Mouse (Mus musculus): ENCODE measurements around the gene Tmprss2.

The Tmprss2 gene

DNA sequence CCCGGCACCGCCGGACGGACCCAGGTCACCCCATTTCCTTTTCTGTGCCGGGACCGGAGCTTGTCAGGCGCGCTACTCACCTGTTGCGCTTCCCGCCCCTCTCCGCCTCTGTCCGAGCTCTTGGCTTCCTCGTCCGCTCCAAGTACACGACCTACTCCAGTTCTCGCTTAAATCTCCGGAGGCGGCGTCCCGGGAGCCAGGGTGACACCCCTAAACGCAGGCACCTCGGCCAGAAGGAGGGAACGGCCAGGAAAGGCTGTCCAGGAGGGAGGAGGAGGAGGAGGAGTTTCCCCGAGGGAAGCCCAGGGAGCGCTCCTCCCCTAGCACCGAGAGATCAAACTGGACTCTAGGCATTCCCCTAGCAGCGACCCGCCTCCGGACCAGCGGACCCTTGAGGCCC, at the start of gene Tmprss2:
Gene Tmprss2 (minus strand): TSS at position 257 of the 400 bp plus-strand sequence.
- DNase-seq (ENCODE audit: low read depth): no peak

DNA sequence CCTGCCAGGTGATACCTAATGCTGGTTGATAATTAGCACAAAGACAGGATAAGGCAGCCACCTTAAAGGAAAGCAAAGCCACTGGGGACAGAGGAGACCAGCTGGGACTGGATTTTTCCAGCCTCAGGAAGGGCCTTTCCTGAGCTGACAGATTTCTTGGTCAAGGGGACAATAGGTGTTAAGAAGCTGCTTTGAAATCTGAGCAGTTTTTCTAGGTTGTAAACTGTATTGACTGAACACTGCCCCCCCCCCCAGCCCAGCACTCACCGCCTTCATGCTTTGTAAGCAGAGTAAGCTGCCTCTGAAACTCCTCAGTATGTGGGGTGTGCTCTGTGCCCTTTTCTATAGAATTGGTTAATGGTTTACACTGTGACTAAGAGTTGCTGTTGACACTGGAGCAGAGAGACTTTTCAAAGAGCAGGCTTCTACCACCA, 48.2 kb upstream of the Tmprss2 start:
- no peak for DNase-seq (ENCODE audit: low read depth)

DNA sequence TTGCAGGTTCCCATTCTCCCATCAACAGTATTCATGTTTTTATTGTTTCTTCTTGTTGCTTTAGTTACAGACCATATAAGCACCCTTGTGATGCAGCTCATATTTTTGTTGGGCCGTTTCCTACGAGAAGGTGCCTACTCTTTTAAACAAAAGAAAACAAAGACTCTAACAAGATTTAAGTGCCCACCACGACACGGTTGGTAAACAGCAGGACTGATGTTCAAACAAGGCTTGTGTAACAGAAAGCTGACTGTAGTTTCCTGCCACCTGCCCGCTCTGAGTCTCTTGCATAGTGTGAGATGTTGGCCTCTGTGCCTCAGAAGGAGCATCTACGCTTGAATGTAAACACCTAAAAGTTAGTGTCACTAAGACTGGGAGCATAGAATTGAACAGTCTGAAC, 47.5 kb upstream of the Tmprss2 start:
- DNase-seq (ENCODE audit: low read depth): no peak

DNA sequence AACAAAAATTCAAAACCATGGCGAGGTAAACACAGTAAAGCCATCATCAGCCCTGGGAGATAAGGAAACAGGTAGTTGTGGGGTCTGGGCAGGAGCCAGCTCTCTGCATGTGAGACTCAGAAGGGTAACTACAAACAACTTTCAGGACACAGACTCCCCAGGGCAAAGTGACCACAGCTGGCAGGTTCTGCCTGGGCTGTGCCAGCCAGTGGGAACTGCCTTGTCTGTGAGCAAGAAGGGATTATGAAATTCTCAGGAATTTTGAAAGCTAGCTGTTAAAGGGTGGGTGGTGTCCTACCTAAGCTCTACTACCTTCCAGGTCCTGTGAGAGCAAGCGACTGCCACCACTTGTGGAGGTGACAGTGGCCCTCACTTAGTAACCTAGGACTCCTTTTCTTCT, 44.8 kb upstream of the Tmprss2 start:
- DNase-seq (ENCODE audit: low read depth): no peak

DNA sequence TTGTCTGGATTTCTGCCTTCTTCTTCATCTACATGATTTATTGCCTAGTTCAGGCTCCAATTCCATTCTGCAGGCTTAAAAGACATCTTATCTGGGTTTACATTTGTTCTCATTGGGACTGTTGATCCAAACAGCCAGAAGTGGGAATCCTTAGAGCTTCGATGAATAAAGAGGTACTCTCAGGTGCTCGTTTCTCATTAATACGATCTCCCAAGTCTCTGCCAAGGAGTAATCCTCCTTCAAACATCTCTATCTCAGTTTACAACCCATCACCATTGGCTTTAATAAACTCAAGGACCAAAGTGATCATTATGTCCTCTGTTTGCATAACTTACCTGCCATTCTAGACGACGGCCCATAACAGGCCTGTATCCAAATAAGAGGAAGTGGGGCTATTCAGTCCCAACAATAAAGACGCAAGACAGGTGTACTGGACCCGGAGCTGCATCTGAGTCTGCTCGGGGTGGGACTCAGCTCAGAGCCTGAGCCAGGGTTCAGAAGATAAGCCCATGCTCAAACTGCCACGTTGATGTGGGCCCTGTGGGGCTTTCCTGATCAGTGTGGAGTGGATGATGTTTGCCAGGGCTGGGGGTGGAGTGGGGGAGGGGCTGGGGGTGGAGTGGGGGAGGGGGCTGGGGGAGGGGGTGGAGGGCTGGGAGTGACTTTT, 38.7 kb upstream of the Tmprss2 start:
- no peak for DNase-seq (ENCODE audit: low read depth)

DNA sequence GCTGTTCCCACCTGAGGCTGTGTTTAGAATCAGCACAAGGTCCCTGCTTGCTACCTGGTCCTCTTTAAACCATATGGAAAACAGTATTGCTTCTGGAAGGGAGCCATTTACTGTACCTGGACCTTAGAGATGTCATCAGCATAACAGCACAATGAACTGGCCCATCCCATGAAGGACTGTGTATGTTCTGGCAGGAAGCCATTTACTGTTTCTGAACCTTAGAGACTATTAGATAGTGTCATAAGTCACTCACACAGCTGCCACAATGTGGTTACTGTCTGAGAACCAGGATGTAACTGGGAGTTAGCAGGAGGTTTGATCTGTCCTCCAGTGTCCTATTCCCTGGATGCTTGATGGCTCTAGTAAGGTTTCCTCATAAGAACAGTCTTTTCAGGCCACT, 33.7 kb upstream of the Tmprss2 start:
- no peak for DNase-seq (ENCODE audit: low read depth)

DNA sequence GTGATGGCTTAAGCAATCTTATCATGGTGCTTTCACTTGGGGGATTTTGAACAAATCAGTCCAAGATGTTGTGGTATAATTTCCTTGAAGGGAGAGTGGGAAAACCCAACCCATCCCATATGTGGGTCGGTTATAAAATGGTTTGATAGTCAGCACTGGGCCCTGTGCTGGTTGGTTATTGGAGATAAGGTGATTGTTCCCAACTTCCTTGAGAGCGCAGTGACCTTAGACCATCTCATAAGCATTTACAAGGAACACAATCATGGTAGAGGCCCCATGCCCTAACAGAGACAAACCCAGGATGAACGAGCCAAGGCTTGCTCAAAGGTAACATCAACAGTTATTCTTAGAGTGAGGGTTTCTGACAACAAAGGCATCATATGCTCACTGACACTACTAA, 28.6 kb upstream of the Tmprss2 start:
- no peak for DNase-seq (ENCODE audit: low read depth)

DNA sequence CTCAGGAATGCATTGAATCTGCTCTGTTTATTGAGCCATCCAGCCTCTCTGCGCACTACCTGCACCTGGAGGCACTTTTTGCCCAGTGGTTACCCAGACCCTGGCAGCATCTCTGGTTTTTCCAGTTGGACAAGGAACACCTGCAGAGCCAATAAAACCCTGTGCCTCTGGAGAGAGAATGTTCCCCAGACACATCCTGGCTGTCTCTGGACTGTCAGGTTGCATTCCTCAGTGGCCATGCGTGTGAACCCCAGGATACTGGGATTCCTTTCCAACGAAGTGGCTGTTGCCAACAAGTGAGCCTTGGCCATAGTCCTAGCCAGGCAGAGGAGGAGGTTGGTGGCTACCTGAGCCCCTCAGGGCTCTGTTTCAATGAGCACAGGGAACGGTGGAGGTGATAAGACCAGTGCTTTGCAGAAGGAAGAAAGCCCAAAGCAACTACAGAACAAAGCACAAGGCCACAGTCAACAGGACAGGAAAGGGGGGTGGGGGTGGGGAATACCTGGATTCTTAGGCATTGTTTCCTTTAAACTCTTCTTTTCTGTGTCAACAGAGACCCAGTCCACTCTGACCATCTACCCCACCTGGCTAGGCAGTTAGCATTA, 22.0 kb upstream of the Tmprss2 start:
- no peak for DNase-seq (ENCODE audit: low read depth)

DNA sequence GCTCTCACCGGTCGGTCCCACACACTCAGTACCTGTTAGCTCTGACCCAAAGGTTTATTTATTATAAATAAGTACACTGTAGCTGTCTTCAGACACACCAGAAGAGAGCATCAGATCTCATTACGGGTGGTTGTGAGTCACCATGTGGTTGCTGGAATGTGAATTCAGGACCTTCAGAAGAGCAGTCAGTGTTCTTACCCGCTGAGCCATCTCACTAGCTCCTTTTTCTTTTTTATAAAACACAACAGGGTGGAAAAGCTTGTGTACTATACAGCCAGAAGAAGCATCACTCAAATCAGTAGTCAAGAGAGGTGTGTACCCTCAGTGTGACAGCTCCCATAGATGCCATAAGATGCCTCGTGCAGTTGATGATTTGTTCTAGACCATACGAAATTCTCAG, 12.2 kb upstream of the Tmprss2 start:
- no peak for DNase-seq (ENCODE audit: low read depth)

DNA sequence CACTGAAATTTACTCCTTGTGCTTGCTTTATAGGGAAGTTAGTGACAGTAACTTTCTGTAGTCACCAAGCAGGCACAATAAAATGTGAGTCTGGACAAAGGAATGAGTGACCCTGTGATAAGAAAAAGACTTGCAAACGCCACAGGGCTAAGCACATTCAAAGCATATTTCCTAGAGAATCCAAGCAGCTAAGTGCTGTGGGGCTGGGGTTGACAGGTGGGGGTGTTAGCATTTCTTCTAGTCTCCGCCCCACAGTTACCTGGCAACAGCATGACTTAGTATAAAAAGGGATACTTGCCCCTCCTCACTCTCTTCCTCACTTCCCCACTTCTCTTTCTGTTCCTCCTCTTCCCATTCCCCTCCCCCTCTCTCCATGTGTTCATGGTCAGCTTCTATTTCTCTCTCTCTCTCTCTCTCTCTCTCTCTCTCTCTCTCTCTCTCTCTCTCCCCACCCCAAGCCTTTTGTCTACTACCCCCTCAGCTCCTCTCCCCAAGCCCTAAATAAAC, 11.4 kb upstream of the Tmprss2 start:
- DNase-seq (ENCODE audit: low read depth): no peak

DNA sequence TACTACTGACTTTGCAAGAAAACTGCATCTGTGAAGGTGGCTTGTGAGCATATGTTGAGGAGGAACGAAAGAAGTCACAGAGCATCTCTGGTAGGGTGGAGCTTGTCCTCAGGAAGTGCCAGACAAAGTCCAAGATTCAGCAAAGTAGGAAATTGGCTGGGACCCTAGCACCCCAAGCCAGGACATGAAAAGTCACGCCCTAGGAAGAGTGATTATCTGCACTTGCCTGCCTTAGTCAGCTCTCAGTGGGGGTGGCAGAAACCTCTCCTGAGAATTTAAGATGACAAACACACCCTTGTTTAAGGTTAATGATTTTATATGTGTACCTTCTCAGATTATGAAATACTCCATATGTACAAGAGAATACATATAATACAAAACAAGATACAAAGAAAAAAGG, 7.3 kb upstream of the Tmprss2 start:
- no peak for DNase-seq (ENCODE audit: low read depth)

DNA sequence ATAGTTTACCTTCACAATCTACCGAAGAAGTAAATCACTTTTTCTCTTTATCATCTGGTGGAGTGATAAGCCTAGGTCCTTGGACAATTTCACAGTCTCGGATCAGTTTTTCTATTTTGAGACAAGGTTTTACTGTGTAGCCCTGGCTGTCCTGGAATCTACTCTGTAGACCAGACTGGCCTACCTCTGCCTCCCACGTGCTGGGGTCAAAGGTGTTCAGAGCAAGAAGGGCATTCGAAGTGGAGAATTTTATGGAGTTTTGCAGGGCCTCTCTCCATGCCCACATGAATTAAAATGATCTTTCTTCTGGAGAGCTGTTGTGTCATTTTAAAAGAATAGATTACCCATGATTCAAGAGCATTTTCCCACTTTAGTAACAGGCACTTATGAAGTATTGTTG, 1.0 kb upstream of the Tmprss2 start:
- DNase-seq (ENCODE audit: low read depth): no peak

DNA sequence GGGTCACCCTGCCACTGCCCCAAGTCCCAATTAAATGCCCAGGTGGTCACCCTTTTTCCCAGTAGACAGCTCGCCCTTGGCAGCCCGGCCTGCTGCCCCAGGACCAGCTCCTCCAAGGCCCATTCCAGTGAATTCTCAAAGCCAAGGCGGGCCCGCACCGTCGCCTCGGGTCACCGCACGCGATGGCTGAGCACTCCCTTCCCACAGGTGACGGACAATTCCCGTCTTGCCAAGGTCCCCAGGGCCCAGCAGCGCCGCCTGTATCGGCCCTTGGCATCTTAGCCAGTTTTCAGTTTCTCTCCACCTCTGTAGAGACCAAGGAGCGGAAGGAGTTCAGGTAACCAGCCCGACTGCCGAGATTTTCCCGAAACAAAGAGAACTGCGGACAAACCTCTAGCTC, 749 bp downstream of the Tmprss2 start:
- DNase-seq (ENCODE audit: low read depth): no peak

DNA sequence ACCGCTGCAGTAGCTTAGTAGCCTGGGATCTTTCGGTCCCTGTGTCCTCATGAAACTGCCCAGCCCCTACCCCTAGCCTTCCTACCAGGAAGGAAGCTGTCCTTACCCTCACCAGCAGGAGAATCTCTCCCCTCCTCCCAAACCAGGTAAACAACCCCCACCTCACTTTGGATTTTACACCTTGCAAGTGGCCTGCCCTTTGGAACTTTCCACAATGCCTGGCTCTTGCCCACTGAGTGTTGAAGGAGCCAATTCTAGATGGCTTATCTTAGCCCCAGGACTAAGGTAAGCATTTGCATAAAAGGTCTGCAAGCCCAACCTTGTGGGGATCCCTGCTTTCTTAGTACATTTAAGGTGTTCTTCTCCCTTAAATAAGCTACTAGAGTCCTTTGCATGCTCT, 1.3 kb downstream of the Tmprss2 start:
- no peak for DNase-seq (ENCODE audit: low read depth)

DNA sequence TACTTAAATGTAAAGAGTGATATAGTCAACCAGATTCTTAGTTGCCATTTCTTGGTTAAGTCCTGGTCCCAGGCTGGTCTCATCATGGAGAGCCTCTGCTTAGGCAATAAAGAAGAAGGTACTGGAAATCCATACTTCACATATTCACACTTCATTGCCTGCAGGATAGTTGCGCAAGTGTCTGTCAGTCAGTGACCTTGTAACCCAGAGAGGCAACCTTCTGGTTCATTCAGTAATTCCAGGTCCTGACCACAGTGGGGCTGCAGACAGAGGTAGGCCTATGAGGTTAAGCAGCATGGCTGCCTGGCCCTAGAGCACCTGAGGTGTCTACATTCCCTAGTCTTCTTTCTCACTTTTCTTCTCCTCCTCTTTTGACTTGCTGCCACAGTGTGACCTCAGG, 3.0 kb downstream of the Tmprss2 start:
- no peak for DNase-seq (ENCODE audit: low read depth)

DNA sequence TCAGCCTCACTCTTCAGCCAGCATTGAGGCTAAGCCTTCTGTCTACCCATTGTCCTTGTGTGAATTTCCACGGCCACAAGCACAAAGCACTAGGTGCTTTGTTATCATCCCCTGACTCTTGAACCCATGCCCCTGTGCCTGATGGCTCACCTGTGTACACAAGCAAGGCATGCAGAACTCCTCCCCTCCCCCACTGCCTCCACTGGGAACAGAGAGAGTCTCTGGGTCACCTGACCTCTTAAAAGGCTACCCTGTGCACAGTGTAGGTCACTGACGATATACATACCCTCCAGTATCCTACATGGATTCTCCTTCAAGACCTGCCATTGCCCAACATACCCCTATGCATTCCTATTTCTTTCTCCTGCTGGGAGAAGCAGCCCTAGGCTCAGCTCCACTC, 4.2 kb downstream of the Tmprss2 start:
- DNase-seq (ENCODE audit: low read depth): no peak

DNA sequence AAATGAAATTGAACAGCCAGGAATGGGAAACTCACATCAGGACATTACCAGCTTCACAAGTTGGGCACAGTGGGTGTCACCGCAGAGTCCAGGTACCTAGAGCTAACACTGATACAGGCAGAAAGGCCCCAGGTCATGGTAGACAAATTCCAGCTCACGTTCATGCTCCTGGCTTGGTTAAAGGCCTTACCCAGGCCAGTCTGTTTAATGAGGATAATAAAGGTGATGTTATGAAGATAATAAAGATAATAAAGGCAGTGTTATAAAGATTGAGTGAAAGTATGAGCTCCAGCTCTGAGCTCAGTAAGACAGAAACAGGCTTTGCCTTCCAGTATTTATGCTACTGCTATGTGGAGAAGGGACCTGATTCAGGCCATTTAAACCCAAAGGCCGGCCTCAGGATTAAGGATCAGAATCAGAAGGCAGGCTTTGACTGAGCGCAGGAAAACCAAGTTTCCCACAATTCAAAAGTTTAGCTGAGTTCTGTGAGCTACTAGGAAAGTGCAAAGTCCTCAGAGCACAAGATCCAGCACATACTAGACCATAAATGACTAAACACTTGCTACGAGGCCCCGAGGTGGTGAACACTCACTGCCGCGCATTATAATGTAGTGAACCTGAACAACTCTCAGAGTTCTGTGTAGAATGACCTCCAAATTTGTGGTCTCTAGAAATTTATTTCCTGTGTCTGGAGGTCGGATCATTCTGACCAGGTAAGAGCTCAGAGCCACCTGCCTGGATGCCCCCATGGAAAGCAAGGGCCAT, 4.9 kb downstream of the Tmprss2 start:
- DNase-seq (ENCODE audit: low read depth): no peak

DNA sequence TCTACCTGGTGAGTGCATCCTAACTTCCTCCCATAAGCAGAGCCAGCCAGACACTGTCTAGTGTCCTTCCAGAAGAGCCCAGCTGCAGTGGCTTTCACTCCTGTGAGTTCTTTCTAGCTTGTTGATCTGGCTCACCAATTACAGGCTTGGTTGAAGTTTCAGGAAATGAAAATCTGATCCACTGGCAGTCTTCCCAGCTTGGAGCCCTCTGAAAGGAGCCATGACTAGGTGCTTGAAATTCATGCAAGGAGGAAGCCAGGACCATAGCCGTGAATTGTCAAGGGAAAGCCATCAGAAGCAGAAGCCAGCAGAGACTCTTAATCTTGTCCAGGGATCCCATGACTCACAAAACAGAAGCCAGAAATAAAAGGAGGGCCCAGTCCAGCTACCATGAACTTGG, 8.7 kb downstream of the Tmprss2 start:
- DNase-seq (ENCODE audit: low read depth): no peak

DNA sequence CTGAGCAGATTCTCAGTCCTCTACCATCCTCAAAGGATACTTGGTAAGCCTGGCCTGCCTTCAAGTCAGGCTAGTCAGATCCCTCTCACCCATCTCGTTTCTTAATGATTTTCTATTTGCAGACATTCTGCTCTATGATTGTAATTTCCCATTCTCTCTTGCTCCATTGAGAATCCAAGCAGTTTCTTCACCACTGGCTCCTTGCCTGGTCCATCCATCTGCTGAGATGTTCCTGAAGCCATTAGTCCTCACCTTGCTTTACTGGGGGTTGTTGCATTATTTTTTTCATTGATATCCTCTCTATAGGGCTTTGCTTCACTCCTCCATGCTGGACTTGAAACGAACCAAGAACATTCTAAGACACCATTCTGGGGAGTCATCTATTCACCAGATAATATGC, 10.4 kb downstream of the Tmprss2 start:
- no peak for DNase-seq (ENCODE audit: low read depth)

DNA sequence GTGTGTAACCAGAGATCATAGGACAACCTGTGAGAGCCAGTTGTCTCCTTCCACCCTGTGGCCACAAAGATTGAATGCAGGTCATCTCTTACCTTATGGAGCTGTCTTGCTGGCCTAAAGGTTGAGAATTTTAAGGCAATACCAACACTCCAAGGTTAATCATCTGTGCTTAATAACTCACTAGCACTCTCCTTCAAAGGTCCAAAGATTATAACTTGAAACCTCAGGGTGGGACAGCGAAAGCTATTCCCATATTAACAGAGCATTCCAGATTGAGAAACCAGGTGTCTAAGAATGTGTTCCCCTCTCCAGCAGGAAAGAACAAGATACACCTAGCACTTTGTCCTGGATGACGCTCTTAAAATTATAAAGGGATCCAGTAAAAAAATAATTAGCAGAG, 12.9 kb downstream of the Tmprss2 start:
- no peak for DNase-seq (ENCODE audit: low read depth)

DNA sequence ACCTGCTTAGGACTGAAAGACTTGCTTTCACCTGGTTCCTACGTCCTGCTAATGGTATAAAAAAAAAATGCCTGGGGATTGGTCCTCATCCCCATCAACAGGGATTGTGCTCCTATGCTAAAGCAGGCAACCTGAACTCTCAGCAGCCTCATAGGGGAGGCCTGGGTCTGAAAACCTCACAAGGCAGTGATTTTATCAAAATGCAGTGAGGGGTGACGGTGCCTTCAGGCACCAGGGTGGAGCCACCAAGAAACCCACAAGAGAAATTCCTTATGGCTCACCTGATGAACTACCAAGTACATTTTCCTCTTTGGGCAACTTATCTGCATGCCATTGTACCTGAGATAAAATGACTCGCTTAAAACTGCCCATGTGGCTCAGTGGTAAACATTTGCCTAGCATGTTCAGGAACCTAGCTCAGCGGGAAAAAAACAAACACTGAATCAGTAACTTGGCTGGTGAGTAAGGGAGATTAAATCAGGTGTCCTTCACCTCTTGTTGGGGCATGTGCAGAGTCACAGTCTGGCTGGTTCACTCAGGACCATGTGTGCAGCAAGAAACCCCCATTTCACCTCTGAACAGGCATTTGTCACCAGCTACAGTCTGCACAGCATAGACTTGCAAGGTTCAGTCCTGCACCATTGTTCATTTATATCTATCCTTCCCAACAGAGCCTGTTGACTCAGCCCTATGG, 17.0 kb downstream of the Tmprss2 start:
- DNase-seq (ENCODE audit: low read depth): no peak

DNA sequence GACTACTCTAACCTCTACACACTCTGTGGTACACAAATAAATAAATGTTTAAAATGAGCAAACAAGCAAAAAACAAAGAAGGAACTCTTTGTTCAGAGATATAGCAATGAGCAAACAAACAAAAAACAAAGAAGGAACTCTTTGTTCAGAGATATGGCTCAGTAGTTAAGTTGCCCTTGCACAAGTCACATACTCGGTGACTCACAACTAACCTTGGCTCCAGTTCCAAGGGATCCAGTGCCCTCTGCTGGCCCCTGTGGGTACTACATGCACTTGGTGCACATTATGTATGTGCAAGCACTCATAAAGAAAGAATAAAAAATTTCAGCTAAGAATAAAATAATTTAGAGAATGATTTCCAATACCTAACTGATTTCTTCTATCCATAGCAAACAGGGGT, 17.9 kb downstream of the Tmprss2 start:
- DNase-seq (ENCODE audit: low read depth): peak; percentile 70

DNA sequence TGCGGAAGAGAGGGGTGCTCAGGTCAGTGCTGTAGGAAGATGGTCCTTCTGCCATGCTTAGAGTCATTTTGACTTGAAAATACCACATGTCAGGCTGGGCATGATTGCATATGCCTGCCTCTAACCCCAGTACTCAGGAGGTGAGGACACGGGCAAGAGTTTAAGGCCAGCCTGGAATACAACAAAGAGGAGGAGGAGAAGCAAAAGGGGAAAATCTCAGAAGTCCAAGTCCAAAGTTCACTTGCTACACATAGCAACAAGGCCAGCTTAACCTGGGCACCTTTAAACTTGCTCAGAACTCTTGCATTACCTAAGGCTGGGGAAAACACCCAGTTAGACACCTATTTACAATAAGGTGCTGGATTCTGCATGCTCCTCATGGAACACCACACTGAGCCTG, 19.5 kb downstream of the Tmprss2 start:
- no peak for DNase-seq (ENCODE audit: low read depth)
